Mouse (Mus musculus) liver, adult 2 months (tissue): Measurements from ENCODE around the gene Gtpbp4.
"Not testable (repeated sequence)": the region's sequence is repeated elsewhere in the genome, so short reads cannot be mapped to it uniquely, and the experiment has no call there.

Source experiments
- CTCF ChIP-seq: fragments of 200-500 bp; IDR thresholded peaks from 2 replicates; pipeline ENCODE4 v1.5.1; 2011; ENCODE audit warnings: low read depth, low read length, control low read depth
- POLR2A ChIP-seq: fragments of 200-500 bp; IDR thresholded peaks from 2 replicates; pipeline ENCODE4 v1.6.1; 2011; ENCODE audit warnings: low read length, control low read depth; ENCODE audit not compliant: insufficient read depth; ENCODE audit errors: extremely low read depth

- TF ChIP-seq CTCF, POLR2A: not testable (repeated sequence)
Measured at GRCm38 (mm10) chr13:8959058-8959457, 36.8 kb downstream of the Gtpbp4 start.
